Mouse (Mus musculus): ENCODE data around the gene Bmper.

Bmper gene

DNA sequence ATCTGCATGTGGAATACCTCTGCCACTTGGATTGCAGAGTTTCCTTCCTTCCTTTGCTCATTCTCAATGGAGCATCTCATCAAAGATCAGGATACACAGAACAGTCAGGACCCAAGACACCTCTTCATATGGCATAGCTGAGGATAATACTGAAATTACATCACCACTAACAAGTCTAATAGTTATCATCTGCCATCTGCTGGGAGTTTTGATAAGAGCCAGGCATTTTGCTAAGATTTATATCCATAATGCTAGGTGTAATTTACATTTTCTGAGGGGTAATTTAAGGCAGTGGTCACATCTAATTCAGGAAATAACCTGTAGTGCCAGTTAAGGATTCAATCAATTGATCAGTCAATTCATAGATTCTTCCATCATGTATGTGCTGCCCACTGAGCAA lies 145.2 kb downstream of the Bmper start:
- DNase-seq (ENCODE audit: low spot score in 2 of 2), result no peak

DNA sequence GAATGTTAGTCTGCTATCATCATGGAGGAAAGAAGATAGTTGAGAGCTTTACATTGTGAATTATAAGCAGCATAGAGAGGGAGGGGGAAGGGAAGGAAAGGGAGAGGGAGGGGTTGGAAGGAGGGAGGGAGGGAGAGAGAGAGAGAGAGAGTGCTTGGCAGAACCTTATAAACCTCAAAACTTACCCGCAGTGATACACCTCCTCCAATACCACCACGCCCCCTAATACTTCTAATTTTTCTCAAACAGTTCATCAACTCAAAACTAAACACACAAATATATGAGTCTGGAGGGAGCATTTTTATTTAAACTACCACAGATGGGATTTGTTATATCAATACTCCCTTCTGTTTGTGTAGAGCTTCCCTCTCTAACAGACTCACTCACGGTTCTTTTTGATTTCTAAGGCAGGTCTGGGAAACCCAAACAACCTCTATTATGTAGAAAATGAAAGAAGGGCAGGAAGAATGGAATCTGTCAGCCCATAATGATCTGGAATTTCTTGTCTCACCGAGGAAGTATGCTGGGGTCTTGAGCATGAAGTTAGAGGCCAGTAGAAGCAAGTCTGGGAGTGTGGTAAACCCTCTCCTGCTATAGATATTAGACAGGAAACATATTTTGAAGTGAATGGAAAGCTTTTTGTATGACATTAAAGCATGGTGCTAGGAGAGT lies 152.0 kb downstream of the Bmper start:
- DNase-seq (ENCODE audit: low spot score in 2 of 2), result no peak

DNA sequence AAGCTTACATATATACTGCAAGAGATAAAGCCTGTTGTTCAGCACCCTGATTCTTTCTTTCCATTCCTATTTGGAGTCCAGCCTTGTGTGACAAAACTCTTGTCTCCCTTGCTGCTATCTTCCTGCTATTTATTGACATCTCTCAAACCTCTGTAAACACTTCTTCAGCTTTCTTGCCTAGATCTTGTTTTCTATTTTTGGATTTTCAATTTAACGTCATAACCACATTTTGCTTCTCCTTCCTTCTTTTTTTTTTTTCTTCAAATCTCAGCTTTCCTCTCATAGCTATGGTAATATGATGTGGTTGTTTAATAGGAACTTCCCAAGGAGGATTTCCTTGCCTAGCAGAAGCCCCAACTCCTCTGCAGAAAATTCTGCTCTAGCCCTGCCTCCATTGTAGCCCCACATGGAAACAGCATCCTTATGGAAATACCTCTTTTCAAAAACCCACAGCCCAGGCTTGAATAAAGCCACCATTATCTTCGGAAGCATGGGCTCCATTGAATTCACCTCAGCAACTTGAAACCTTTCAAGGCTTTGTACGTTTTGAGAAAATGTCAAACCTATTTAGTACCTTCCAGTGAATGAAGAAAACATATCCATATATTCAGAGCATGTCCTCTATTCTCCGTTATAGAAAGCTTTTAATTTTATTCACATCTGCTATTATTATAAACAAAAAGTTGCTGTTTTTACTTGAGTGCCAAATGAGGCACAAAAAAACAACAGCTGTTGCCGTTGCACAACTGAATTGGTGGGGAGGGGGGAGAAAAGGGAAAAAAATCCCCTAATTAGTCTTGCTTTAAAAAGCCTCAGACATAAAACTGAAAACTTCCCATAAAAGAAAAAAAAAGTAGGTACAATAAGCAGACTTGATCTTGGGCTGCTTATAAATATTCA lies 155.2 kb downstream of the Bmper start:
- DNase-seq (ENCODE audit: low spot score in 2 of 2), result no peak

DNA sequence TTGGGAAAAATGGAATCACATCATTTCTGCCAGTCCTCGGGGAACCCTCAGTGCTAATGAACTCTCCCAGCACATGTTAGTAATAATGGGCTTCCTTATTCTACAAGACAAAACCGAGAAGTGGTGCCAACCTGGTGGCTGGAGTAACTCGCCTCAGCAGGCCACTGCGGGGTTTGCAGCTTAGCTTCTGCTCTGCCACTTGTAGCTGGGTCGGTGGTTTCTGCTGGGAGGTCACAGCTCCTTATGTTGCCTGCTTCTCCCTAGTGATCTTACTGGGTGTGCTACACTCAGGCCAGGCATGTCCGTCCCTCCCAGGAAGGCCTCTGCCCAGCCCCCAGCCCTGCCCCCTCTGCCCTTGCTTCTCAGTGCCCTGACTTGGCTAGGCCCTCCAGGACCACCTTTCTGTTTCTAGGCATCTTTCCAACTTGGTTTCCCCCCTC lies 155.9 kb downstream of the Bmper start:
- DNase-seq (ENCODE audit: low spot score in 2 of 2), result peak in 1 of 2 experiments; percentile 22

DNA sequence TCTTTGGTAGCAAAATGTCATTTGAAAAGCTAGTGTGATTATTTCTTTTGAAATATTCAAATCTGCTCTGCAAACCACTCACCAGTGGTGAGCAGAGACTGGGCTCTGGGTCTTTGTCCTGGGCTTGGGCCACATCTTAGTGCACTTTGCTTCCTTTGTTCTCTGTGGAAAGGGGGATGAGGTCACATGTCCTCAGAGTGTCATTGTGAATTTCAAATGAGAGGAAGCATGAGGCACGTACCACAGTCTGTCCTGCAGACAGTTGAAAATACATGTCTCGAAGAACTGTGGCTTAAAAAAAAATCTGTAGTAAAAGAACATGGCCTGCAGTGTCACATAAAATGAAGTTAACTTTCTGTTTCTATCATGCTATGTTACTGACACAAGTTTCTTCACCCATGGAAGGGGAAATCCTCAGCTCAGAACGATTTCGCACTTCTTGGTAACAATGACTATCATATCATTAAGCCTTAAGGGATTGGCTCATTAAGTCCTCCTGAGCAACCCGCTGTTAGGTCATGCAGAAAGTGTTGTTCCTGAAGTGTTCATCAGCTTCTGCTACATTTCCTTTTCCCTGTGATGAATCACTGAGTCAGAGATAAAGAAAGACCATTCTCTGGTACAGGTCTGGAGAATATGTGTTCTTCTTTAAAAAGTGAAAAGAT lies 157.4 kb downstream of the Bmper start:
- no peak for DNase-seq (ENCODE audit: low spot score in 2 of 2)

DNA sequence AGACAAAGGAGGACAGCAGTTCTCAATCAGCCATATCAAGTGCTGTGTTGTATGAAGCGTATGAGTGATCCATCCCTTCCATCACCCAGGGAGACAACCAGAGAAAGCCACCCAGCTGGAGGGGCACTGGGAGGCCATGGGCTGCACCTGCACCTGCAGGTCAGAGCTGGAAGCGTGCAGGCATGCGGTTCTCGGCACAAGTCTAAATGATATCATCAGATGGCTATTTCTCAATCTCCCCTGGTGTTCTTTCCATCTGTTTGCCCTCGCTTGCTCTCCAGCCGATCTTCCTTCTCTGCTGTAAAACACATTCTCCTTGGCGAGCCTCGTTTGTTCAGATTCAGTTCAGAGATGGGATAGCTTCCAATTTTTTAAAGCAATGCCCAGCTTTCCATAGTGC lies 160.4 kb downstream of the Bmper start:
- no peak for DNase-seq (ENCODE audit: low spot score in 2 of 2)

DNA sequence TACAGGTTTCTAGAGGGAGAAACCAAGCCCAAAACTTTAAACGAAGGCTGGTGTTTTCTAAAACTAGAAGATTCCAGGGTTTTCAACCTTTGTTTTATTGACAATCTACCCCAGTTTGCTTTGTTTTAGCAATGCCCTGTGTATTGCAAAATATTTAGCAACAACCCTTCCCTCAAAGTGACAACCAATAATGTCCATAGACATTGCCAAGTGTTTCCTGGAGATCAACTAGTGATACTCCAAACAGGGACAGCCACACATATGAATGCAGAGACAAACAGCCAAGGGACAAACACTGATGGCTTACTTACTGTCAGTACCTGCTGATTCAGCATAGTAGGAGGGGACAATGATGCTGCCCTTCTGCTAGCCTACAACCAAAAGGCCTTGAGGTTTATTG lies 161.0 kb downstream of the Bmper start:
- no peak for DNase-seq (ENCODE audit: low spot score in 2 of 2)

DNA sequence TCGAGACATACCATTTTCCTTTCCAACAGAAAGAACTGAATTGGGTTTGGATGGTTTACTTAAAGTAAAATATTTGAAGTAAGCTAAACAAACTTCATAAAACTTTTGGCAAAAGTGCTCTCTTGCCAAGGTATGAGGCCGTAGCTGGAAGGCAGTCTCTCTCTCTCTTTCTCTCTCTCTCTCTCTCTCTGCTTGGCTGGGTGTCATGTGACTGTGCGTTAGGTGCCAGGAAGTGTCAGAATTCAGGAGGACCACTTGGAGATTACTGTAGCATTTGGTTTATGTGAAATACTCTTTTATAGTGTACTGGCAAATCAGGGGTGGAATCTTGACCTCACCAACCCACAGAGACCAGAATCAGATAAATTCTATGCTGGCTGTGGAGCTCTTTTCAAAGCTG lies 162.0 kb downstream of the Bmper start:
- DNase-seq (ENCODE audit: low spot score in 2 of 2), result no peak

DNA sequence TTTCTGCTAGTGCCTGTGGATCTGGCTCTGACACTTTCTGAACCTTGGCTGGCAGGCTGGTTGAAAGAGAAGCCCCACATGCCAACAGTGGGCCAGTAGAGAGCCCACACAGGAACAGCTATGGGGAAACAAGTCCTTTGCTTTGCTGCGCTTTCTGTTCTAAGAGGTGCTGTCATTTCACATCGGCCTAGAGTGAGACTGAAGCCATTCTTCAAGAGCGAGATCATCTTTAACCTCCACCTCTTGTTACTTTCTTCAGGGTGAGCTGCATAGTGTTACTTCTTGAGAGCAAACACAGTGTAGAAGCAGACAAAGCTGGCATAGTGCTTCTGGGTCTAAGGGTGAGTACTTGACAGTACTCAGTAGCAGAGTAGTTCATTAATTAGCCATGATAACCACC lies 163.3 kb downstream of the Bmper start:
- DNase-seq (ENCODE audit: low spot score in 2 of 2), result no peak

DNA sequence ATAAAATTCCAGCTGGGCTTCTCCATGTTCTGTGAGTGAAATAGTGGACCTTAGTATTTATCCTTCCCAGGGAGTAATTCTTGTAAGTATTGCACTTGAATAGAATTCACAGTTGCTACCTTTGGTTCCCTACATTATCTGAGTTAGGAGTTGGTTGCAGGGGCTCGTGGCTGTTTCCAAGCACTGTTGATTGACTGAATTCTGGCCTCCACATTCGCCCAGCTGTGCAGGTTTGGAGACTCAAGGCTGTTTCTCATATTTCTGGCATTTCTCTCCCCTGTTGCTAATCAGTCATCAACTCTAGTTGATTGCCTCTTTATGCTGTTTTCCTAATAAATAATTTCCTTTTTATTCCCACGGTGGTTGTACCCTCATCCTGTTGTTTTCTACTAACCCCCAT lies 167.2 kb downstream of the Bmper start:
- DNase-seq (ENCODE audit: low spot score in 2 of 2), result no peak

DNA sequence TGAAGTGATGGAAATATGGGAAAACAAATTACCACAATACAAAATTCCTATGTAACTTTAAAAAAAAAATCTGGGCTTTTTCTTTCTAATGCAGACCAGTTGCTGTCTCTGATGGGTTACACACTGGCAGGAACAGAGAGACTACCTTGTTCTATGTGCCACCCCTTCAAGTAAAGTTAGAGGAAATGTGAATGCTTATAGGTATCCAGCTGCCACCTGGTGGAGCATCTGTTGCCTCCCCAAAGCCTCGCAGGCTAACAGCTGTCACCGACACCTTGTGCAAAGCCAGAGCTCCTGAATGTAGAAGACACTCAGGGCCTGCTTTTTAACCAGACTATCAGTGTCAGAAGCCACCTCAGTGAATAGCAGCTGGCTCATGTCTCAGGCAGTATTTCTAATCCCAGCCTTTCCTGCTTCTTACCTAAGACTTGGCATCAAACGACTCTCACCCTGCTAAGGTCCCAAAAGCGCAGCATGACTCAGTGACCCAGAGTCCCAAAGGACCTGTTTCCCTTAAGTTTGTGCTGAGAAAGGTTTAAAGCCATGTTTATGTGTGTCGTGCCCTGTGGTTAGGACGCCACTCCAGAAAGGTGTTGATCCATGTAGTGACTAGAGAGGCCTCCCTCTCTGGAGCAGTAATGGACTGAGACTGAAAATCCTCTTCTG lies 171.9 kb downstream of the Bmper start:
- DNase-seq (ENCODE audit: low spot score in 2 of 2), result no peak

DNA sequence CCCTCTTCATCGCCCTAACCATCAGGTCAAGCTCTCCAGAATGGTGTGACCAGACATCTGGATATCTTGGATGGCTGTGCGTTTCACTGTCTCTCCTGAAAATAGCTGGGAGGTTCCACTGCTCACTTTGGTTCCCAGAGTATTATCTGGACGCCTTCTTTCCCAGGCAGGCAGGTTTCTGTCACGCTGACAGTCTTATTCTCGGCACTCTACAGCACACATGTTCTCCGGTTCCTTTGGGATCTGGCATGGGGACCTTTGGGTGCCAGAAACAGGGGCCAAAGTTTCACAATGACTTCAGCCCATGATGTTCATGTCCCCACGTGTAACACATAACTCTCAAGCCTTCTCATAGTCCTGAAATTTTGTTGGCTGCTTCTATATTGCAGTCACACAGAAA lies 173.3 kb downstream of the Bmper start:
- DNase-seq (ENCODE audit: low spot score in 2 of 2), result no peak

DNA sequence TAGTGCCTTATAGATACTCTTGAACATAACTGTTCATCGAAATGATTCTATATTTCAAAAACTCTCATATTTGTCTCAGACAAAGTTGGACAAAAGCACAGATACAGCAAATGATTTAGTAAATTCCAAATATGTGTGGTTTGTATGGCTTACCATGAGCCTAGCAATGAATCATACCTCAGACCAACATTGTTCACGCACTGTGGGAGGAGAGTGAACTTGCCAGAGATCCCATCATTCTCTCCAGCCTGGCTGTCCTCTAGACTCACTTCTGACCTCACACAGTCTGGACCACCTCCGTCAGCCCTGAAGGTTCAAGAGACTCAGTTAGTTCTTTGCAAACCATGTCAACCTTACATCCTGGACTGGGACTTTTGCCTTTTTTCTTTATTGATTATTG lies 175.0 kb downstream of the Bmper start:
- no peak for DNase-seq (ENCODE audit: low spot score in 2 of 2)

DNA sequence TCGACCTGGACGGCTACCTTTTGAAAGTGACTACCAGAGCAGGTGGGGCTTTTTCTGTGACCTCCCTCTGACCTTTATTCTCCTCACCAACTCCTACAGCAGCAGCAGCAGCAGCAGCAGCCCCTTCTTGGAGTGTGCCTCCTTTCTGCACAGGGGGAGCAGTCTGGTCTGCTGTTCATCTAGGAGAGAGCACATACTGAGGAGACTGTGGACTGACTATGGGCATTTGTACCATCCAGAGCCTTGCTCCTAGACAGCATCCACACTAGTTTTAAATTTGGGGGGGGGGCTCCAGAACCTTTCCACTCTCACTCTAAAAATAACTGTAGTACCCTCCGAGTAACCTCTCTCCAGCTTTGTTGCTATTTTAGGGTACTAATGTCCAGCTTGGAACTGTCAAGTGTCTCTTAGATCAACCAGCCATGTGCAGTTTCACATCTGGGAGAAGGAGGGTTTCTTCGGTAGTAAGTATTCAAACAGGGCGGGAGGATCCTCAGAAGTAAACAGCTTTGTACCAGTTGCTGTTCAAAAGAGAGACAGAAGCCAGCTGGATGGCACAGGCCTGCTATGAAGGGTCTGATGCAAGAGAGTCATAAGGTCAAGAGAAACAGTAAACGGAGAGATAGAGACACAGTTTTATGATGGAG lies 176.9 kb downstream of the Bmper start:
- no peak for DNase-seq (ENCODE audit: low spot score in 2 of 2)

DNA sequence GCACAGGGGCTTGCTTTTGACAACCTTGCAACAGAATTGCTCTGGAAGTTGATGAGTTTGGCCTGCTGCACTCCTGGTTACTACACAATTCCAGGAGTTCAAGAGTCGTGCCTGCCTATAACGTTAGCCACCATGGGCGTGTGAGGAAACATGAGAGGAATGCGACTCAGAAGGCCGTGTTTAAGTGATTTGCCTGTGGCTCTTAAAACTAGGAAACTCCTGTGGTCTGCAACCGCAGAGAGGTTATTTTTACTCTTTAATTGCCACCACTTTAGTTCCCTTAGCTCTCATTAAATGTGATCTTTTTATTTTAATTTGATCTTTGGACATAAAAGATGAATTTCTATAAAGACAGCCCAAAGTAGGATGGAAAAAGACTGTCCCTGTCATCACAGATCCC lies 184.5 kb downstream of the Bmper start:
- no peak for DNase-seq (ENCODE audit: low spot score in 2 of 2)

DNA sequence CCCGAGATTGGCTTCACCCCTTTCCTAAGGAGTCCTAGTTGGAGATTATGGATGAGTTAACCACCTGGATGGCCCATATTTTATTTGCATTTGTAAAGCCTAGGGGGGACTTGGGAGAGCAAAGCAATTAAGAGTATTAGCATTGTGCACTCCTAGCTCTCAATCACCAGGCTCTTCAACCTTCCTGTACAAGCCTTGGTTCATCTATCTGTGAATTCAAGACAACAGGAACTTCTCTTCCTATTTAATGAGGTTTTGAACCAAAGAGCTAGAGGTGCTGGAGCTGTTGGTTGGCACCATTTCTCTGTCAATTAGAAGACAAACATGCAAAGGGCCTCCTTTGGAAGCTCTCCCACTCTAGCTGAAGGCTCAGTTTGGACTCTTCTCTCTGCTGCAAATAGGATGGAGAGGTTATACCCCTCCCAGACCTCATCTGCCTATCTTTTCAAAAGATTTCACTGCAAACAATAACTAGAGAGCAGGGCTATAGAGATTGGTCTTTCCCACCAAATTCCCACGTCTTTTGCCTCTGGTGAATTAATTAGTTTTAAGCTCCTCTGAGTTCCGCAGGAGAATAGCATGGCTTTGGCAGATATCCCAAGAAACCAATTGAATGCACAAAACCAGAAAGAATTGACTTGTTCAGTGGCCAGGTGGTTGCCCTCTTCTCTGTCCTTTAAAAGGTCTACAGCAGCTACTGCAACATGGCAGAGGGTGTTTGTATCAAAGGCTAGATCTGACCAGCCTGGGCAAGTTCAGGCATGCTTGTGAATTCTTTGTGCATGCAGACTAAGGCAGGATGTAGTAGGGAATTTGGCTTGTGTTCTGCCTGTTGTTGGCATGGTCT lies 185.3 kb downstream of the Bmper start:
- DNase-seq (ENCODE audit: low spot score in 2 of 2), result no peak

DNA sequence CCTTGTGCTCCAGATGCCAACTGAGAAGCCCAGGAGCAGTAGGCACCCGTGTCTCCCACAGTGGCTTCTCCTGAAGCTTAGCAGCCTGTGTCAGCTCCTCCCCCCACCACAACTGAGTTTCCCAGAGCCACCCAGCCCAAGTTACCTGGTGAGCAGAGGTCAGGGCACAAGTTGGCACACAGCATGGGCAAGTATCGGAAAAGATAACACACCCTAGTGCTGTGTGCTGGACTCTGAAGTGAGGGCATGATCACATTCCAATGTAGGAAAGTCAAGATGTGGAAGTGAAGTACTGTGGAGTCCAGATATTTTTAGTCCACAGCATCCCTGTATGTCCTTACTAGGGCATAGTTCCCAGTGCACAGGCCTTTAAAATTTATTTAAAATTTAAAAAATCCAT lies 187.7 kb downstream of the Bmper start:
- DNase-seq (ENCODE audit: low spot score in 2 of 2), result no peak

DNA sequence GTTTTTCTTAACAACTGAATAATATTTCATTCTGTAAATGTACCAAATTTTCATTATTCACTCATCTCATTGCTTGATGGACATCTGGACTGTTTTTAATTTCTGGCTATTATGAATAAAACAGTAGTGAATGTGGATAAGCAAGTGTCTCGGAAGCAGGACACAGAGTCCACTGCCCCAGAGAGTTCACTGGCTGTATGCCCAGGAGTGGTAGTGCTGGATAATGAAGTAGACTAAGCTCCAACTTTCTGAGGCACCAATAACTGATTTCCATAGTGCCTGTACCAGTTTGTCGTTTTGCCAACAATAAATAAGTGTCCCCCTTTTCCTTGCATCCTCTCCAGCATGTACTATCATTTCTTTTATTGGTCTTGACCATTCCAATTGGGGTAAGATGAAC lies 190.1 kb downstream of the Bmper start:
- no peak for DNase-seq (ENCODE audit: low spot score in 2 of 2)

DNA sequence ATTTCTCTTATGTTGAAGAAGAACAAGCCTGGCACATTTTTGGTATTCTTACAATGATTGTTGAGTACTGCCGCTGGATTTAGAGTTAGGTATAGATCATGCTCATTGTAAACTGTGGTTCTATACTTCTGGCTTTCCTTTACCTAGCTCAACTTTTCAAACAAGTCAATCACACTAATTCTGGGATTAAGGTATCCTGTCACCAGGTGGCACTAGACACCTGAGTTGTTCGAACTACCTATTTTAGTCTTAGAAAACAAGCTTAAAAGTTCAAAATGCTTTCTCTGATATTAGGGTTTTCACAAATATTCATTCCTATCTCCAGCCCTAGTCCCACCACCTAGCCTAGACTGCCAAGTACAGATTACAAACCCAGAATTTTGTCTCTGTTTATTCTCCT lies 196.2 kb downstream of the Bmper start:
- no peak for DNase-seq (ENCODE audit: low spot score in 2 of 2)

DNA sequence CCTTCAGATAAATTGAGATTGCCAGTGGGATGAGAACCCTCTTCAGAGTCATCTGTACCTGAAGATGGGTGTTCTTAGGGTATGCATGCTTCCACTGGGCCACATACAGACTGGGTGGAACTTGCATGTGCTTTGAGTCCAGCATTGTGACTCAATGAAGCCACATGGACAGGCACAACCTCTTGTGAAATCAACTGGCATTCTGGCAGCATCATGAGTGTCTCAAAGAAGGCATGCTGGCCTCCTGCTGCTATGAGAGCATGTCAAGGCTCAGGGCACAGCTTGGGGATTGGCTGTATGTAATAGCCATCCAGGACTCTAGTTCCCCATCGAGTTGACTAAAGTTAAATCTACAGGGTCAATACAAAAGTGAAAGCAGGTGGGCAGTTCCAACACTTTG lies 200.9 kb downstream of the Bmper start:
- DNase-seq (ENCODE audit: low spot score in 2 of 2), result no peak

DNA sequence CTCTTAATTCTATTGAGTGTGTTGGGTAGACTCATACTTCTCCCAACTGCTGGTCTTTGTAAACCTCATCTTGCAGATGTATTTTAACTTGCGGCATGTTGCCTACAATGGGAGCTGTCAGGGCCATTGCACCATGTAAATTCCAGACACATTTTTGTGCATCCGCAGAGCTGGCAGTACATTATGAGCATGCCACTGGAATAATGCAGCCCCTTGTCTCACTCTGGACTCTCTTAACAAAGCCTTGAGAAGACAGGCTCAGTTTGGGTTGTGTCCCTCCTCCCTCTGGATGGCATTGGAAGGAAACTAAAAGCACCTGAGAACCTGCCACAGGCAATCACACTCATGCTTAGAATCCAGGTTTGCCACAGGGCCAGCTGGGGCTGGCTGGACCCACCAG lies 209.8 kb downstream of the Bmper start:
- no peak for DNase-seq (ENCODE audit: low spot score in 2 of 2)

All from right cerebral cortex, postnatal 36 days (tissue).